Mouse (Mus musculus): ENCODE data around the gene Olfr138. TPM values are rescaled to one million over a fixed set of nuclear protein-coding genes. Genes with fewer than 3 reads are reported as not detected.

Olfr138 gene
- not detected in 2 replicates for polyA plus RNA-seq (2012; rRNA removed)

- no peak within 1 kb of the TSS for H3K27ac ChIP-seq (ENCODE audit: control insufficient read depth, insufficient read depth, low read depth, low read length)
- no peaks in the 10 kb centered on the region for H3K36me3 ChIP-seq (ENCODE audit: control insufficient read depth, insufficient read depth, low read length)
- no peak within 1 kb of the TSS for H3K4me3 ChIP-seq (ENCODE audit: control insufficient read depth, low read depth, low read length)
- H3K27me3 ChIP-seq (ENCODE audit: control insufficient read depth, insufficient read depth, low read length): no peaks in the 10 kb centered on the region
- H3K4me1 ChIP-seq (ENCODE audit: control insufficient read depth, insufficient read depth, low read length): no peaks in the 10 kb centered on the region
- TF ChIP-seq CTCF (IDR thresholded peaks at IDR 0.05; ENCODE audit: control insufficient read depth, insufficient read depth, insufficient replicate concordance, low read depth, low read length): no peak
- no peak for TF ChIP-seq POLR2A (IDR thresholded peaks at IDR 0.05; ENCODE audit: control insufficient read depth, low read depth, low read length)
Measured at GRCm38 (mm10) chr17:38260735-38261134, at the start of gene Olfr138. Olfr138 (plus strand) TSS chr17:38261035.

DNA sequence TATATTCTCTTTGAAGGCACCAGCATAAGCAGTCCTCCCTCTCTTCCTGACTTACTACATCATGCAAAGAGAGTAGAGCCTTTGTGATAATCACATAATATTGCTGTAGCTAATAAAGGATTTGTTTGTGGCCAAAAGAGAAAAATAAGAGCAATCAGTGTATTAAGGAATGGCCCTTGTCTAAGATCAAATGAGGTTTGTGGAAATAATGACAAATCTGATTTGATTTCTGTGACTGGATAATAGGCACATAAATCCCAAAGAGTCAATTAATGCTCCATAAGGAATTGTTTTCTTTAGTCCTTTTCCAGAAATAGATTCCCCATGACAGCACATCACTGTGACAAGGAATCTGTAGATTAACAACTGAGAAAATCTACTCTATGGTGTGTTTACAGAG, 46.6 kb downstream of the Olfr138 start, which contains the start of gene Olfr137:
Gene Olfr137, minus strand, starts transcription at position 101 of the 400 bp plus-strand sequence.
- Histone ChIP-seq H3K27me3 (ENCODE audit: control insufficient read depth, insufficient read depth, low read length) (no peaks in the 10 kb centered on the region), H3K27ac (ENCODE audit: control insufficient read depth, insufficient read depth, low read depth, low read length) (no peak within 1 kb of the TSS), H3K4me3 (ENCODE audit: control insufficient read depth, low read depth, low read length) (no peak within 1 kb of the TSS), H3K36me3 (ENCODE audit: control insufficient read depth, insufficient read depth, low read length) (no peaks in the 10 kb centered on the region), H3K4me1 (ENCODE audit: control insufficient read depth, insufficient read depth, low read length) (no peaks in the 10 kb centered on the region)
- TF ChIP-seq POLR2A (IDR thresholded peaks at IDR 0.05; ENCODE audit: control insufficient read depth, low read depth, low read length) (no peak), CTCF (IDR thresholded peaks at IDR 0.05; ENCODE audit: control insufficient read depth, insufficient read depth, insufficient replicate concordance, low read depth, low read length) (no peak)

Other genes starting within 250 kb of the Olfr138 start
- gene Olfr129, start 201.0 kb upstream of the Olfr138 start, polyA plus RNA-seq (2012; rRNA removed): not detected in 2 replicates
- not detected in 2 replicates for gene Olfr130, start 197.1 kb upstream of the Olfr138 start, polyA plus RNA-seq (2012; rRNA removed)
- not detected in 2 replicates for gene Olfr131, start 172.3 kb upstream of the Olfr138 start, polyA plus RNA-seq (2012; rRNA removed)
- gene Olfr132, start 126.5 kb upstream of the Olfr138 start, polyA plus RNA-seq (2012; rRNA removed): not detected in 2 replicates
- gene Olfr133, start 115.8 kb upstream of the Olfr138 start, polyA plus RNA-seq (2012; rRNA removed): not detected in 2 replicates
- not detected in 2 replicates for gene Olfr134, start 89.6 kb upstream of the Olfr138 start, polyA plus RNA-seq (2012; rRNA removed)
- gene Olfr135, start 56.7 kb upstream of the Olfr138 start, polyA plus RNA-seq (2012; rRNA removed): not detected in 2 replicates
- gene Olfr137, start 46.5 kb downstream of the Olfr138 start, polyA plus RNA-seq (2012; rRNA removed): not detected in 2 replicates
- gene Olfr136, start 68.8 kb downstream of the Olfr138 start, polyA plus RNA-seq (2012; rRNA removed): not detected in 2 replicates
- not detected in 2 replicates for gene Esp36, start 159.2 kb downstream of the Olfr138 start, polyA plus RNA-seq (2012; rRNA removed)

Measured in testis, adult 2 months (tissue).